Mouse (Mus musculus): Measurements from ENCODE around the gene Golph3. TPM values are rescaled to one million over a fixed set of nuclear protein-coding genes. Genes with fewer than 3 reads are reported as not detected.

Golph3 gene
- polyA plus RNA-seq, 1 experiment from 2014 or later = 89.9 TPM

DNA sequence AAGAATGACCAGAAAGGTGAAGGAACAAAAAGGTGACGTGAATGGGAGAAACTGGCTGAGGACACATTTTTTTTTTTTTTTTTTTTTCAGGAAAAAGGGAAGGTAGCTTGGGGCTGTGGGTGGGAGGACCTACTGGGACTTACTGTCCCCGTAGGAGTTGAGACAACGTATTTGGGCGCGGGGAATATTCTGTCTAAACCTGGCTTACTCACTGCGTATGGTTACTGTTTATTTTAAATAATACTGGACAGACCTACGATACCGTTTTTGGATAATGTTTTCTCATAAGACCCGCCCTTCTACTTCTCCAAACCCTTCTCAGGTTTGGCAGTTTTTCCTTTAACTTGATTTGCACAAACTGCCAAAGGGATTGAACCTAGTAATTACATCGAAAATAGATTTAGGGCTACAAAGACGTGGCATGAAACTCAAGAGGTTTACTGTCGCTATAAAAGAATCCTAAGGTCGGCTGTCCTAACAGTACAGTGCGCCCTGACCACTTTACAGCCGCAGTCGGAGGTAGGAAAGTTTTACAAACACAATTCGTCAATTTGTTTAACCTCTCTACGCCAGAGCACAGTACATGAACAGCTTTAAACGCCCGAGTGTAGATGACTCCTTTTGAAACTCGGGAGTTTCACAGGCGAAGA, 684 bp upstream of the Golph3 start:
- peak overlapping the region; percentile 99 for H3K4me3 ChIP-seq
- H3K27me3 ChIP-seq = peaks cover 12% of the 10 kb centered on the region
- peak overlapping the region; percentile 81 for H3K4me2 ChIP-seq
- no peak for ATAC-seq (ENCODE audit: insufficient number of reproducible peaks, insufficient read depth, low FRiP score, low TSS enrichment, low read depth)
- peaks cover 2% of the 10 kb centered on the region for H3K36me3 ChIP-seq
- peaks cover 12% of the 10 kb centered on the region for H3K4me1 ChIP-seq
- H3K27ac ChIP-seq = peak overlapping the region; percentile 94
- no peaks in the 10 kb centered on the region for H3K9me3 ChIP-seq
- WGBS = 3% methylated on average over 22 of the region's 22 CpGs
- H3K9ac ChIP-seq = peak overlapping the region; percentile 99

DNA sequence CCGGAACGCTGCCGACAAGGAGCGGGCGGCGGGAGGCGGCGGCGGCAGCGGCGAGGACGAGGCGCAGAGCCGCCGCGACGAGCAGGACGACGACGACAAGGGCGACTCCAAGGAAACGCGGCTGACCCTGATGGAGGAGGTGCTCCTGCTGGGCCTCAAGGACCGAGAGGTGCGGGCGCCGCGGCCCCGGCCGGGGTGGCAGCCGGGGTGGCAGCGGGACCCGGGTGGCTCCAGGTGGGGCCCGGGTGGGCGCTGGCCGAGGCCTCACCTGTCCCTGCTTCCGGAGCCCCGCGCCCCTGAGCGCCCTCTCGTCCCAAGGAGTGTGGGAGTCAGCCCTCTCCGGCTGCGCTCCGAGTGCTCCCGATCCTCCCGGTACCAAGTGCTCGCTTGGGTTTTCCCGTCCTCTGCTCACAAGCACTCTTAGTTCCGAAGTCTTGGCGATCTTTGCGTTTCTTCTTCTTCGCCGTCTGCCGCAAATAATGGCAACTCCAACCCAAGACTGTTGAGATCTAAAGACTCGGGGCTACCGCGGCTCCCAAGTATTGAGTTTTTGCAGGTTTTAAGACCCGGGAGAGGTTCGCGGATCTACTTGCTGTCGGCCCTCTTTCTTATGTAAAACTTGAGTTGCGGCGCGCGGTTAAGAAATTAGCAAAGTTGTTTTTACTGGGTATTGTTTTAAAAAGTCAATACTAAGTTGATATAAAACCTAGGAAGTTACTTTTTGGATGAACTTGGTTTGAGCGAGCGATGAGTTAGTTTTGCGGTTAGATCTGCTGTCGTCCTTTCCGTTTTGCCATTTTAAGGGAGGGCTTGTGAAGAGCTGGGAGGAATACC, 755 bp downstream of the Golph3 start, which contains the start of gene 1810049J17Rik:
TSS of gene 1810049J17Rik (minus strand) at position 112 of the 834 bp plus-strand sequence.
- Histone ChIP-seq H3K36me3 (peaks cover 5% of the 10 kb centered on the region), H3K27me3 (peaks cover 12% of the 10 kb centered on the region), H3K4me1 (peaks cover 15% of the 10 kb centered on the region), H3K9ac (peak within 1 kb of the TSS; percentile 99), H3K9me3 (no peaks in the 10 kb centered on the region), H3K27ac (peak within 1 kb of the TSS; percentile 94), H3K4me2 (peak within 1 kb of the TSS; percentile 81), H3K4me3 (peak within 1 kb of the TSS; percentile 99)
- under 1% methylated on average over 67 of the region's 70 CpGs for WGBS
- no peak for ATAC-seq (ENCODE audit: insufficient number of reproducible peaks, insufficient read depth, low FRiP score, low TSS enrichment, low read depth)

DNA sequence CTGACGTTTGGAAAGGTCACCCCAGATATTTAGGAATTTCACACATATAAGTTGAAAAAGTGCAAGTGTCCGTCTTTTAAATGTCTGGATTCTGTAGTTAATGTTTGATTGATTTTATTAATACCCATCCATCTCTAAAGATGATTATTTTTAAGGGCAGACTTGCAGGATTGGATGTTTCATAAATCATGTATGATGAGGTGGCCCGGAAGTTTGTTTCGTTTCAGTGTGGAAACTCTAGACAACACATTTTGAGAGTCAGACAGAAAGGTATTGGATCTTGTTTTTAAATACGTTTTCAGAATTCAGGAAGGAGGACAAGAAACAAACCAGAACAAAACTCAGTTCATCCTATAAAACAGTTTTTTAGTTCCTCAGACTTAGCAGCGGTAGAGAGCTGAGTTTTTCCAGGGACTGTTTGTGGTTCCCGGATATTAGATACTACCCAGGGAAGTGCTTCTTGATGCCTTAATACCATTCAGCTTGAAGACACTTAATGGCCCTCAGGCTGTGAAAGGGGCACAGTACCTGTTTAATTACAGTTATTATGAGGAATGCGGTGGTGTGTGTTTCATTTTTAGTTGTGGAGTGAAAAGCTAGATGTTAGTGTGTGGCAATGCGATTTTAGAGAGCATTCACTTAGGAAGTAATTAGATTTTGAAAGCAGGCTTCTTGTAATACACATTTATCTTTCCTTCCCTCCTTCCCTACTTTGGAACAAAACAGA, 1.6 kb downstream of the Golph3 start:
- Histone ChIP-seq H3K9ac (peak overlapping the region; percentile 99), H3K9me3 (no peaks in the 10 kb centered on the region), H3K4me1 (peaks cover 15% of the 10 kb centered on the region), H3K27ac (no peak overlapping the region), H3K4me3 (peak overlapping the region; percentile 99), H3K27me3 (peaks cover 12% of the 10 kb centered on the region), H3K36me3 (peaks cover 5% of the 10 kb centered on the region), H3K4me2 (peak overlapping the region; percentile 81)
- ATAC-seq (ENCODE audit: insufficient number of reproducible peaks, insufficient read depth, low FRiP score, low TSS enrichment, low read depth) = no peak
- 3% methylated on average over 9 of the region's 9 CpGs for WGBS

DNA sequence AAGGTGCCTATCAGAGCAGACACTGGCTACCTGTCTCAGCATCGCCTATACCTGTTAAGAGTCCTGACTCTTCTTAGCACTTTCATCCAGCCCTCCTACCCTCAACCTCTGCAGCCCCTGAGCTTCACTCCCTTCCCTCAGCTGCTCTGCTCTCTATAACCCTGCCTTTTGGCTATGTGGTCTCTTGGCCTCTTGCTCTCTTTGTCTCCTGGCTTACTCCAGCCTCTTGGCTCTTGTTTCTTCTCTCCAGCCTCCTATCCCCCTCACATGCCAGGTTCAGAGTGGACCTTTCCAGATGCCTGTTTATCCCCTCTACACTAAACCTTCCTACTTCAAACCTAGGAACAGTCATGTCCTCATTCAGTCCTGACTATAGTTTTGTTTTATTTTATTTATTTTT, 3.1 kb downstream of the Golph3 start:
- peaks cover 15% of the 10 kb centered on the region for H3K4me1 ChIP-seq
- no peak for ATAC-seq (ENCODE audit: insufficient number of reproducible peaks, insufficient read depth, low FRiP score, low TSS enrichment, low read depth)
- H3K27me3 ChIP-seq = peaks cover 5% of the 10 kb centered on the region
- H3K9me3 ChIP-seq = no peaks in the 10 kb centered on the region
- H3K4me3 ChIP-seq = peak overlapping the region; percentile 99; the same call in 1 of the 2 replicates
- H3K36me3 ChIP-seq = peaks cover 5% of the 10 kb centered on the region
- 92% methylated on average over 1 of the region's 1 CpGs for WGBS
- H3K27ac ChIP-seq = no peak overlapping the region
- H3K4me2 ChIP-seq = peak overlapping the region; percentile 81
- no peak overlapping the region for H3K9ac ChIP-seq

DNA sequence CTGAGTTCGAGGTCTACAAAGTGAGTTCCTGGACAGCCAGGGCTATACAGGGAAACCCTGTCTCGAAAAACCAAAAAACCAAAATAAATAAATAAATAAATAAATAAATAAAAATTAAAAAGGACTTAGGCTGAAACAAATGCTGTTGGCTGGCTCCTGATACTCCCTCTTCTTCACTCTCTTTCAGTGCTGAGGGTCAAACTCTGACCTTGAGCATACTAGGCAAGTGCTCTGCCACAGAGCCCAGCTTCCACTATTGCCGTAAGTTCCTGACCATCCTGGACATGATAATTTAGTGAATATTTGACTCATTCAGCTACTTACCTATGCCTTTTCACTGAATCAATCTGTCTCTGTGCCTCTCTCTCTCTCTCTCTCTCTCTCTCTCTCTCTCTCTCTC, 9.1 kb downstream of the Golph3 start:
- no peak overlapping the region for H3K4me3 ChIP-seq
- no peaks in the 10 kb centered on the region for H3K27me3 ChIP-seq
- H3K4me2 ChIP-seq = no peak overlapping the region
- H3K36me3 ChIP-seq = peaks cover 5% of the 10 kb centered on the region; the same call in 1 of the 2 replicates
- H3K27ac ChIP-seq = peak overlapping the region; percentile 33; the same call in 1 of the 2 replicates
- no peaks in the 10 kb centered on the region for H3K9me3 ChIP-seq
- H3K9ac ChIP-seq = no peak overlapping the region
- ATAC-seq (ENCODE audit: insufficient number of reproducible peaks, insufficient read depth, low FRiP score, low TSS enrichment, low read depth) = no peak
- peaks cover 25% of the 10 kb centered on the region for H3K4me1 ChIP-seq
- 93% methylated on average over 3 of the region's 3 CpGs for WGBS

DNA sequence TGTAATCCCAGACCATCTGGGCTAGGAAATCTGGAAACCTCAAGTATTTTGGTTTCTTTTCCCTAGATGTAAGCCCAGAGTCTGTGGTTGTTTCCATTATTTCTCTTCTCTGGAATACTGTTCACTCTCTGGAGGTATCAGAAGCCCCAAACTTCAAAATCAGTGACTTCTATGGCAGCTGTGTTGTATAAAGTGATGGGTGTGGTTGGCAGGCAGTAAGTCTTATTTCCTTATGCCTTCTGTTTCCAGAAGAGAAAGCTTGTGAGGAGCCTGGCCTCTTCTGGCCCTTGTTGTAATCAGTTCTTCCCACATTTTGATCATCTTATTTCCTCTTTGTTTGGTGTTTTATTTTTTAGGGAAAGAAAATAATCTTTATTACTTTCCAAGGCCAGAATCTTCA, 9.6 kb downstream of the Golph3 start:
- Histone ChIP-seq H3K36me3 (no peaks in the 10 kb centered on the region; the same call in 1 of the 2 replicates), H3K27me3 (no peaks in the 10 kb centered on the region), H3K4me1 (peaks cover 22% of the 10 kb centered on the region), H3K4me2 (no peak overlapping the region), H3K27ac (peak overlapping the region; percentile 33; the same call in 1 of the 2 replicates), H3K9me3 (no peaks in the 10 kb centered on the region), H3K4me3 (no peak overlapping the region), H3K9ac (no peak overlapping the region)
- ATAC-seq (ENCODE audit: insufficient number of reproducible peaks, insufficient read depth, low FRiP score, low TSS enrichment, low read depth) = no peak

DNA sequence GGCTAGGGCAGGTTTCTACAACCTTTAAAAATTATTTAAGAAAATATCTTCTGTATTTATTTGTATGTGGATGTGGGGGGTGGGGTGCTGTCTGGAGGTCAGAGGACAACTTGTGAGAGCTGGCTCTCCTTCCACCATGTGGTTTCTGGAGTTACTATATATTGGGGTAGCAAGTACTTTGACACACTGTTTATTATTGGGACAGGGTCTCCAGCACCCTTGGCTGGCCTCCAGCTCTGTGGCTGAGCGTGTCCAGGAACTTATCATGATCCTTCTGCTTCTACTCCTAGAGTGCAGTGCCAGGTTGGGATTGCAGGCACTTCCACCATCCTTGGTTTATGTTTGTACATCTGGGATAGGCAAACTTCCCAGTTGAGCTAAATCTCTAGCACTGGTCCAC, 10.1 kb downstream of the Golph3 start:
- H3K36me3 ChIP-seq = no peaks in the 10 kb centered on the region
- H3K9me3 ChIP-seq = no peaks in the 10 kb centered on the region
- H3K27ac ChIP-seq = no peak overlapping the region; the same call in 1 of the 2 replicates
- no peaks in the 10 kb centered on the region for H3K27me3 ChIP-seq
- no peak overlapping the region for H3K4me3 ChIP-seq
- 0 out of 2 replicates have a peak, but pooled peaks have one; percentile 43 for ATAC-seq (ENCODE audit: insufficient number of reproducible peaks, insufficient read depth, low FRiP score, low TSS enrichment, low read depth)
- H3K4me2 ChIP-seq = no peak overlapping the region
- 56% methylated on average over 1 of the region's 1 CpGs for WGBS
- H3K4me1 ChIP-seq = peaks cover 22% of the 10 kb centered on the region
- H3K9ac ChIP-seq = no peak overlapping the region

DNA sequence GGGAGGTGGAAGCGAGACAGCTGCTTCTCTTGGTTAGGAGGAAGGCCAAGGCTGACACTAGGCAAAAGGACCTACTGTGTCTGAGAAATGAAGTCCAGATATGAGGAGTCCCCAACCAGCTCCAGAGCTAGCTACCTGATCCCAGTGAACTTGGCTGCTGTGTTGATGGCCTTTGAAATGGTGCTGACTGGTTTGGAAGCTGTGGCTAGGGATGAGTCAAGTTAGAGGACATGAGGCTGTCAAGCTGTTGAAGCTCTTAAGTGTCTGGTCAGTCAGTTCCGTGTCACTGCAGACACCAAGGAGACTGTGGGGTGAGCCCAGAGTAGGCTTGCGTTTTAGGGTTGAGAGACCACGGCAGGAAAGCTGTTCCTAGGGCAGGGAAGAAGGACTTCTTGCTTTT, 13.1 kb downstream of the Golph3 start:
- 82% methylated on average over 4 of the region's 4 CpGs for WGBS

DNA sequence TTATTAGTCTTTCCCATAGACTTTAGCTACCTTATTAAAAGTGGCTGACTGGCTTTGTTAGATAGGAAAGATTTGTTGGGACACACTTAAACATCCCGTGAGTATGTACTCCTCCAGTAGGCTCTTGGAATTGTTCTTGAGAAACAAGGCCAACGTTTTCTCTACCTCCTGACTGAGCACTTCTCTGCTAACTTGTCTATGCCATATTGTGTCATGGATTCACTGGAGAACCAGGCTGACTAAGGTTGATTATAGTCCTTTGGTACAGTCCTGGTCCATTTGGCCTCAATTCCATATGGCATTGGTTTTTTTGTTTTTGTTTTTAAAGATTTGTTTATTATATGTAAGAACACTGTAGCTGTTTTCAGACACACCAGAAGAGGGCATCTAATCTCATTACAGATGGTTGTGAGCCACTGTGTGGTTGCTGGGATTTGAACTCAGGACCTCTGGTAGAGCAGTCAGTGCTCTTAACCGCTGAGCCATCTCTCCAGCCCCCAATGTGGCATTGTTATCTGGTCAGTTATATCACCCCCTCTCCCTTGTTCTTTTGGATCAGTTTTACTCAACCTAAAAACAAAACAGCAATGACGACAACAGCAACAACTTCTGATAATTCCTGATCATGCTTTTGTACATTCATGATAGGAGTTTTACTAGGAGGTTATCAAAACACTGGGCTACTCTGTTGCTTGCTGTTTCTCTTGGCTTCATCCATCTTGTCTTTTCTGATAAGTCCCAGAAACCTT, 16.0 kb downstream of the Golph3 start:
- no peak overlapping the region for H3K27ac ChIP-seq
- ATAC-seq (ENCODE audit: insufficient number of reproducible peaks, insufficient read depth, low FRiP score, low TSS enrichment, low read depth) = no peak
- peaks cover 12% of the 10 kb centered on the region; the same call in 1 of the 2 replicates for H3K4me1 ChIP-seq
- H3K36me3 ChIP-seq = peaks cover 5% of the 10 kb centered on the region; the same call in 1 of the 2 replicates
- H3K4me2 ChIP-seq = no peak overlapping the region
- 88% methylated on average over 4 of the region's 4 CpGs for WGBS
- no peaks in the 10 kb centered on the region for H3K27me3 ChIP-seq
- no peak overlapping the region for H3K4me3 ChIP-seq
- no peak overlapping the region for H3K9ac ChIP-seq
- no peaks in the 10 kb centered on the region for H3K9me3 ChIP-seq

More for the DNA sequence above, 13.1 kb downstream of the Golph3 start:
- H3K4me3 ChIP-seq = no peak overlapping the region
- H3K27ac ChIP-seq = no peak overlapping the region
- peaks cover 27% of the 10 kb centered on the region for H3K4me1 ChIP-seq
- no peaks in the 10 kb centered on the region for H3K27me3 ChIP-seq
- no peak overlapping the region for H3K4me2 ChIP-seq
- H3K9ac ChIP-seq = no peak overlapping the region
- no peak for ATAC-seq (ENCODE audit: insufficient number of reproducible peaks, insufficient read depth, low FRiP score, low TSS enrichment, low read depth)
- no peaks in the 10 kb centered on the region for H3K9me3 ChIP-seq
- H3K36me3 ChIP-seq = no peaks in the 10 kb centered on the region

DNA sequence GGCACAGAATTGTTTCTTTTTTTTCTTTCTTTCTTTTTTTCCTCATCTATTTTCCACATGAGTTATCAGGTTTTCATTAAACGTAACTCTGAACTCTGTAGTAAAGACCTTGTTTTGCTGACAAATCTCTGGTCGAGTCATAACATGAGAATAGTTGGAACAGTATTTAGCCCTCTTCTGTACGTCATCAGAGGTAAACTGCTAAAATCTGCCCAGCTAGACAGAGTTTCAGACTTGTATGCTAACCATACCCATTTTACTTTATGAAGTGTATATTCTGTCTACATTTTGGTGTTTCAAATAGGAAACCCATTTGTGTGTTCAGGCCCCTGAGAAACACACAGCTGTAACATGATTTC, 16.5 kb downstream of the Golph3 start:
- H3K4me2 ChIP-seq = no peak overlapping the region
- no peaks in the 10 kb centered on the region for H3K9me3 ChIP-seq
- WGBS = 53% methylated on average over 3 of the region's 3 CpGs
- H3K36me3 ChIP-seq = peaks cover 8% of the 10 kb centered on the region
- H3K27me3 ChIP-seq = no peaks in the 10 kb centered on the region
- ATAC-seq (ENCODE audit: insufficient number of reproducible peaks, insufficient read depth, low FRiP score, low TSS enrichment, low read depth) = no peak
- H3K4me1 ChIP-seq = peaks cover 12% of the 10 kb centered on the region; the same call in 1 of the 2 replicates
- no peak overlapping the region for H3K9ac ChIP-seq
- no peak overlapping the region for H3K27ac ChIP-seq
- no peak overlapping the region for H3K4me3 ChIP-seq

Measured in embryonic facial prominence, embryonic 13.5 days (tissue).